Mouse (Mus musculus) MEL (cell line): ENCODE results near the gene Thsd7b. TPM values are rescaled to one million over a fixed set of nuclear protein-coding genes. Genes with fewer than 3 reads are reported as not detected.

Source experiments
- DNase-seq: peaks from one replicate; pipeline ENCODE4 v3.0.0; 2011; ENCODE audit warnings: low read depth, low spot score
- H3K27ac ChIP-seq: 2 replicates; pipeline ENCODE4 v1.5.1; 2012; ENCODE audit warnings: low read depth, mild to moderate bottlenecking, control low read depth, low read length, moderate library complexity; ENCODE audit not compliant: control insufficient read depth
- H3K27me3 ChIP-seq, 2 experiments: fragments of 150-350 bp in 1 of 2; sonication (generic) in 1 of 2; 2 replicates each; pipeline ENCODE4 v1.6.1; 2012; ENCODE audit warnings: low read length in 2 of 2, mild to moderate bottlenecking in 2 of 2, improper control_type of control experiment in 1 of 2, moderate library complexity in 1 of 2; ENCODE audit not compliant: insufficient read depth in 2 of 2, control insufficient read depth in 1 of 2
- H3K36me3 ChIP-seq, 2 experiments: 2 replicates each; pipeline ENCODE4 v1.6.1; 2012 to 2014; ENCODE audit warnings: low read length in 2 of 2, improper control_type of control experiment in 1 of 2, inconsistent platforms in 1 of 2, mild to moderate bottlenecking in 1 of 2; ENCODE audit not compliant: insufficient read depth in 2 of 2, control insufficient read depth in 1 of 2
- H3K4me1 ChIP-seq, 2 experiments: fragments of 150-350 bp in 1 of 2; sonication (generic) in 1 of 2; 2 replicates each; pipeline ENCODE4 v1.6.1; 2012; ENCODE audit warnings: low read length in 2 of 2, improper control_type of control experiment in 1 of 2, mild to moderate bottlenecking in 1 of 2; ENCODE audit not compliant: insufficient read depth in 2 of 2, control insufficient read depth in 1 of 2
- H3K4me3 ChIP-seq, 2 experiments: fragments of 150-350 bp in 1 of 2; sonication (generic) in 1 of 2; 2 replicates each; pipeline ENCODE4 v1.5.1; 2012; ENCODE audit warnings: low read depth in 2 of 2, low read length in 2 of 2, mild to moderate bottlenecking in 2 of 2, moderate library complexity in 2 of 2, control low read depth in 1 of 2, improper control_type of control experiment in 1 of 2; ENCODE audit not compliant: control insufficient read depth in 1 of 2, insufficient read depth in 1 of 2
- H3K79me2 ChIP-seq: 2 replicates; pipeline ENCODE4 v1.6.1; 2012; ENCODE audit warnings: mild to moderate bottlenecking, low read length, moderate library complexity; ENCODE audit not compliant: control insufficient read depth, poor library complexity, insufficient read depth
- H3K9ac ChIP-seq: 2 replicates; pipeline ENCODE4 v1.6.1; 2012; ENCODE audit warnings: low read depth, mild to moderate bottlenecking, control low read depth, low read length, moderate library complexity; ENCODE audit not compliant: control insufficient read depth, poor library complexity, severe bottlenecking
- H3K9me3 ChIP-seq: fragments of 150-350 bp; sonication (generic); replicated peaks from 2 replicates; pipeline ENCODE4 v1.6.1; 2012; ENCODE audit warnings: mild to moderate bottlenecking, low read length, improper control_type of control experiment, moderate library complexity; ENCODE audit not compliant: insufficient read depth
- CHD1 ChIP-seq: IDR thresholded peaks from 2 replicates; pipeline ENCODE4 v1.6.1; 2012; ENCODE audit warnings: low read depth, mild to moderate bottlenecking, inconsistent platforms, low read length, improper control_type of control experiment
- CTCF ChIP-seq, 3 experiments: IDR thresholded peaks in 2 of 3; conservative IDR thresholded peaks in 1 of 3; 2 replicates each; pipeline ENCODE4 v1.5.1; 2011 to 2012; ENCODE audit warnings: low read length in 3 of 3, low read depth in 2 of 3, mild to moderate bottlenecking in 2 of 3, improper control_type of control experiment in 1 of 3, inconsistent platforms in 1 of 3, mixed read lengths in 1 of 3, moderate library complexity in 1 of 3; ENCODE audit not compliant: control insufficient read depth in 1 of 3, insufficient read depth in 1 of 3, poor library complexity in 1 of 3, severe bottlenecking in 1 of 3
- E2F4 ChIP-seq: IDR thresholded peaks from 2 replicates; pipeline ENCODE4 v1.6.1; 2011; ENCODE audit warnings: low read depth, low read length, improper control_type of control experiment, borderline replicate concordance
- ELF1 ChIP-seq: IDR thresholded peaks from 2 replicates; pipeline ENCODE4 v1.6.1; 2014; ENCODE audit warnings: low read depth, mild to moderate bottlenecking, inconsistent platforms, low read length, improper control_type of control experiment, moderate library complexity
- EP300 ChIP-seq, 2 experiments: IDR thresholded peaks; 2 replicates each; pipeline ENCODE4 v1.6.1; 2011; ENCODE audit warnings: improper control_type of control experiment in 2 of 2, low read length in 2 of 2, low read depth in 1 of 2, mild to moderate bottlenecking in 1 of 2
- GATA1 ChIP-seq: IDR thresholded peaks from 2 replicates; pipeline ENCODE4 v1.6.1; 2011; ENCODE audit warnings: low read depth, low read length, improper control_type of control experiment
- HCFC1 ChIP-seq: IDR thresholded peaks from 2 replicates; pipeline ENCODE4 v1.6.1; 2012; ENCODE audit warnings: low read depth, mild to moderate bottlenecking, inconsistent platforms, low read length, improper control_type of control experiment, moderate library complexity
- MXI1 ChIP-seq: IDR thresholded peaks from 2 replicates; pipeline ENCODE4 v1.6.1; 2011; ENCODE audit warnings: mild to moderate bottlenecking, low read depth, low read length, improper control_type of control experiment
- MYB ChIP-seq: IDR thresholded peaks from 2 replicates; pipeline ENCODE4 v1.6.1; 2011; ENCODE audit warnings: mild to moderate bottlenecking, low read depth, low read length, improper control_type of control experiment
- MYC ChIP-seq: IDR thresholded peaks from 2 replicates; pipeline ENCODE4 v1.6.1; 2011; ENCODE audit warnings: low read depth, mild to moderate bottlenecking, low read length, improper control_type of control experiment, moderate library complexity
- NELFE ChIP-seq: IDR thresholded peaks from 2 replicates; pipeline ENCODE4 v1.6.1; 2011; ENCODE audit warnings: low read depth, low read length, improper control_type of control experiment
- POLR2A ChIP-seq, 2 experiments: IDR thresholded peaks; 2 replicates each; pipeline ENCODE4 v1.6.1; 2011 to 2012; ENCODE audit warnings: low read length in 2 of 2, mild to moderate bottlenecking in 2 of 2, control low read depth in 1 of 2, improper control_type of control experiment in 1 of 2, low read depth in 1 of 2, moderate library complexity in 1 of 2; ENCODE audit not compliant: control insufficient read depth in 1 of 2, insufficient read depth in 1 of 2, poor library complexity in 1 of 2
- RAD21 ChIP-seq: IDR thresholded peaks from 2 replicates; pipeline ENCODE4 v1.6.1; 2011; ENCODE audit warnings: mild to moderate bottlenecking, low read depth, low read length, improper control_type of control experiment
- SIN3A ChIP-seq: IDR thresholded peaks from 2 replicates; pipeline ENCODE4 v1.6.1; 2012; ENCODE audit warnings: low read length, improper control_type of control experiment, inconsistent platforms
- UBTF ChIP-seq: IDR thresholded peaks from 2 replicates; pipeline ENCODE4 v1.6.1; 2012; ENCODE audit warnings: low read depth, mild to moderate bottlenecking, inconsistent platforms, low read length, improper control_type of control experiment, moderate library complexity, borderline replicate concordance; ENCODE audit not compliant: insufficient read depth
- USF2 ChIP-seq, 2 experiments: IDR thresholded peaks; 2 replicates each; pipeline ENCODE4 v1.6.1; 2011 to 2012; ENCODE audit warnings: improper control_type of control experiment in 2 of 2, low read length in 2 of 2, borderline replicate concordance in 1 of 2, inconsistent platforms in 1 of 2, low read depth in 1 of 2, mild to moderate bottlenecking in 1 of 2; ENCODE audit not compliant: insufficient read depth in 1 of 2
- ZKSCAN1 ChIP-seq: IDR thresholded peaks from 2 replicates; pipeline ENCODE4 v1.6.1; 2012; ENCODE audit warnings: low read depth, mild to moderate bottlenecking, inconsistent platforms, low read length, improper control_type of control experiment, moderate library complexity
- ZMIZ1 ChIP-seq: IDR thresholded peaks from 2 replicates; pipeline ENCODE4 v1.6.1; 2012; ENCODE audit warnings: low read depth, mild to moderate bottlenecking, inconsistent platforms, low read length, improper control_type of control experiment, moderate library complexity
- polyA plus RNA-seq, 2 experiments: library from polyadenylated mRNA; stranded (reverse) in 1 of 2; unstranded in 1 of 2; fragments of >175 nt in 1 of 2; fragments of >200 nt in 1 of 2; gene quantifications; 2 replicates each; pipeline versions ENCODE4 v1.2.1 to v1.2.4; 2012; ENCODE audit warnings: low replicate concordance in 2 of 2, low read depth in 1 of 2; ENCODE audit not compliant: insufficient read length in 2 of 2, insufficient read depth in 1 of 2, missing spikeins in 1 of 2
- total RNA-seq: library from RNA; depleted of rRNA; stranded (reverse); fragments of 300-350 nt; gene quantifications from 2 replicates; pipeline ENCODE4 v1.2.3, GENCODE M21; 2012

Gene Thsd7b
- total and polyA plus RNA-seq, 3 experiments: not detected

- DNase-seq: no peak
- Histone ChIP-seq H3K79me2 (no peaks in the 10 kb centered on the region), H3K9me3 (no peaks in the 10 kb centered on the region), H3K4me3 (no peak overlapping the region), H3K27me3 (no peaks in the 10 kb centered on the region), H3K36me3 (no peaks in the 10 kb centered on the region), H3K27ac (no peak overlapping the region), H3K4me1 (no peaks in the 10 kb centered on the region), H3K9ac (no peak overlapping the region)
- TF ChIP-seq E2F4: no peak
- TF ChIP-seq CHD1: no peak
- TF ChIP-seq NELFE: no peak
- TF ChIP-seq UBTF: no peak
- no peak for TF ChIP-seq MXI1
- no peak for TF ChIP-seq USF2 (IDR thresholded peaks at IDR 0.05; ENCODE audit: borderline replicate concordance in 1 of 2, insufficient read depth in 1 of 2, low read depth in 1 of 2, low read length in 2 of 2)
- no peak for TF ChIP-seq CTCF (IDR thresholded peaks at IDR 0.05 in 2 of 3, conservative IDR thresholded peaks at IDR 0.05 in 1 of 3; ENCODE audit: control insufficient read depth in 1 of 3, insufficient read depth in 1 of 3, low read depth in 2 of 3, low read length in 3 of 3, poor library complexity in 1 of 3, severe bottlenecking in 1 of 3)
- no peak for TF ChIP-seq EP300 (IDR thresholded peaks at IDR 0.05; ENCODE audit: low read depth in 1 of 2, low read length in 2 of 2)
- no peak for TF ChIP-seq POLR2A (IDR thresholded peaks at IDR 0.05; ENCODE audit: control insufficient read depth in 1 of 2, insufficient read depth in 1 of 2, low read depth in 1 of 2, low read length in 2 of 2, poor library complexity in 1 of 2)
- no peak for TF ChIP-seq ELF1
- no peak for TF ChIP-seq HCFC1
- TF ChIP-seq ZMIZ1: no peak
These were observed 289.6 kb downstream of the Thsd7b start for GRCm38 (mm10) chr1:129562707-129563106.

- H3K27ac ChIP-seq: no peak overlapping the region
- no peak for DNase-seq
- H3K9me3 ChIP-seq: no peaks in the 10 kb centered on the region
- no peaks in the 10 kb centered on the region for H3K27me3 ChIP-seq
- H3K79me2 ChIP-seq: no peaks in the 10 kb centered on the region
- H3K4me3 ChIP-seq: no peak overlapping the region
- no peaks in the 10 kb centered on the region for H3K4me1 ChIP-seq
- no peak for TF ChIP-seq SIN3A
- no peak for TF ChIP-seq UBTF
- no peak for TF ChIP-seq RAD21
- no peak for TF ChIP-seq GATA1
- no peak for TF ChIP-seq MYB
- no peak for TF ChIP-seq ZKSCAN1
- TF ChIP-seq MYC: no peak
- no peak overlapping the region for H3K9ac ChIP-seq
- H3K36me3 ChIP-seq: no peaks in the 10 kb centered on the region
These were observed 297.4 kb downstream of the Thsd7b start for GRCm38 (mm10) chr1:129570522-129570921.
